16 mouse cellular contexts compared by ENCODE assay signal in genomic region chr19:53454059-53454458, GRCm38 (mm10).
DNase-seq lines count a peak whose midpoint lies in the region; ATAC-seq lines count a peak whose summit lies in the region.
"Had no signal": no experiment of that assay in that cellular context is flagged by ENCODE, and none has a peak within 500 bp of the region (broad histone marks: within the 10 kb centered on the region; RNA-seq: fewer than 3 reads in every experiment).

No protein-coding gene starts in this region.

- H3K27me3 ChIP-seq in midbrain, embryonic 10.5 days (ENCODE audit: low read depth, poor library complexity, severe bottlenecking): peaks cover 17% of the 10 kb centered on the region
- H3K27me3 ChIP-seq in midbrain, embryonic 16.5 days (ENCODE audit: control insufficient read depth, insufficient read depth, low read depth, low read length): no peaks in the 10 kb centered on the region
- no peaks in the 10 kb centered on the region for H3K27me3 ChIP-seq in forebrain, embryonic 15.5 days
- no peaks in the 10 kb centered on the region for H3K27me3 ChIP-seq in intestine, embryonic 16.5 days (replicated peaks; ENCODE audit: control insufficient read depth, insufficient read depth, low read length)
- H3K27me3 ChIP-seq: CH12.LX had no signal

- H3K4me1 ChIP-seq in midbrain, embryonic 10.5 days: peaks cover 29% of the 10 kb centered on the region
- H3K4me1 ChIP-seq in midbrain, embryonic 16.5 days (ENCODE audit: control insufficient read depth, insufficient read depth, low read length): peaks cover 6% of the 10 kb centered on the region
- H3K4me1 ChIP-seq in forebrain, embryonic 15.5 days: peaks cover 30% of the 10 kb centered on the region
- peaks cover 24% of the 10 kb centered on the region for H3K4me1 ChIP-seq in intestine, embryonic 16.5 days (ENCODE audit: control insufficient read depth, insufficient read depth, low read length)

- no peak for DNase-seq in midbrain, embryonic 10.5 days (ENCODE audit: low spot score)
- DNase-seq in cerebellum, adult 8-10 months: peak; percentile 85
- no peak for DNase-seq in gastrocnemius, postnatal 10 days
- no peak for DNase-seq in urinary bladder, adult 18-20 months (ENCODE audit: low spot score in 2 of 2)
- DNase-seq: heart, adult 18-20 months; heart, postnatal 4 days; kidney, adult 9 months; lung, postnatal 36 days; thymus, adult 18-20 months had no signal

- WGBS in midbrain, embryonic 10.5 days: 78% methylated on average over 3 of the region's 3 CpGs
- 73% methylated on average over 3 of the region's 3 CpGs for WGBS in midbrain, embryonic 16.5 days
- WGBS in forebrain, embryonic 15.5 days: 72% methylated on average over 3 of the region's 3 CpGs
- WGBS in intestine, embryonic 16.5 days: 78% methylated on average over 3 of the region's 3 CpGs

- H3K9me3 ChIP-seq in midbrain, embryonic 10.5 days (replicated peaks): no peaks in the 10 kb centered on the region
- no peaks in the 10 kb centered on the region for H3K9me3 ChIP-seq in midbrain, embryonic 16.5 days (replicated peaks; ENCODE audit: control insufficient read depth, low read length, poor library complexity, severe bottlenecking)
- no peaks in the 10 kb centered on the region for H3K9me3 ChIP-seq in forebrain, embryonic 15.5 days
- H3K9me3 ChIP-seq in intestine, embryonic 16.5 days (ENCODE audit: control insufficient read depth, low read length): no peaks in the 10 kb centered on the region
- H3K9me3 ChIP-seq: embryonic facial prominence, embryonic 13.5 days had no signal

- no peak for ATAC-seq in midbrain, embryonic 16.5 days
- ATAC-seq in cerebellum, adult (ENCODE audit: insufficient number of reproducible peaks, low FRiP score, low TSS enrichment): peak; percentile 63; the same call in 1 of the 2 replicates
- peak; percentile 54 for ATAC-seq in forebrain, embryonic 15.5 days (replicated peaks)
- ATAC-seq in intestine, embryonic 16.5 days: no peak

- H3K27ac ChIP-seq in midbrain, embryonic 10.5 days (replicated peaks): 0 out of 2 replicates have a peak overlapping the region, but pooled peaks have one; percentile 9
- H3K27ac ChIP-seq in midbrain, embryonic 16.5 days (ENCODE audit: low read length): no peak overlapping the region
- no peak overlapping the region for H3K27ac ChIP-seq in forebrain, embryonic 15.5 days (replicated peaks)
- no peak overlapping the region for H3K27ac ChIP-seq in intestine, embryonic 16.5 days (ENCODE audit: low read length)
- H3K27ac ChIP-seq: embryonic facial prominence, embryonic 13.5 days; liver, embryonic 14.5 days had no signal

- H3K4me2 ChIP-seq in midbrain, embryonic 16.5 days (ENCODE audit: low read length): no peak overlapping the region
- H3K4me2 ChIP-seq in forebrain, embryonic 15.5 days (replicated peaks): no peak overlapping the region
- H3K4me2 ChIP-seq in intestine, embryonic 16.5 days (ENCODE audit: low read depth, low read length): no peak overlapping the region
- H3K4me2 ChIP-seq: embryonic facial prominence, embryonic 13.5 days had no signal

- H3K4me3 ChIP-seq in midbrain, embryonic 10.5 days: no peak overlapping the region
- no peak overlapping the region for H3K4me3 ChIP-seq in midbrain, embryonic 16.5 days (ENCODE audit: low read depth, low read length)
- no peak overlapping the region for H3K4me3 ChIP-seq in forebrain, embryonic 15.5 days
- no peak overlapping the region for H3K4me3 ChIP-seq in intestine, embryonic 16.5 days (ENCODE audit: low read length)
- H3K4me3 ChIP-seq: embryonic facial prominence, embryonic 13.5 days had no signal

- H3K9ac ChIP-seq in midbrain, embryonic 16.5 days (ENCODE audit: low read depth, low read length): no peak overlapping the region
- H3K9ac ChIP-seq in forebrain, embryonic 15.5 days (replicated peaks): no peak overlapping the region
- no peak overlapping the region for H3K9ac ChIP-seq in intestine, embryonic 16.5 days (ENCODE audit: low read depth, low read length)
- H3K9ac ChIP-seq: embryonic facial prominence, embryonic 13.5 days; liver, embryonic 14.5 days had no signal

- no peaks in the 10 kb centered on the region for H3K36me3 ChIP-seq in midbrain, embryonic 10.5 days
- H3K36me3 ChIP-seq in midbrain, embryonic 16.5 days (ENCODE audit: control insufficient read depth, insufficient read depth, low read length): no peaks in the 10 kb centered on the region
- no peaks in the 10 kb centered on the region for H3K36me3 ChIP-seq in forebrain, embryonic 15.5 days
- no peaks in the 10 kb centered on the region for H3K36me3 ChIP-seq in intestine, embryonic 16.5 days (ENCODE audit: control insufficient read depth, insufficient read depth, low read length)
- H3K36me3 ChIP-seq: embryonic facial prominence, embryonic 13.5 days had no signal

Comparison
In these comparisons a context has a peak if more than half of its experiments do, and no peak if none do; other contexts are left out.
1. ATAC-seq: peak in cerebellum, adult (single experiment) and forebrain, embryonic 15.5 days (single experiment); none in midbrain, embryonic 16.5 days (single experiment) and intestine, embryonic 16.5 days (single experiment).